Mouse (Mus musculus) lung, embryonic 15.5 days (tissue): ENCODE data around the gene Klk10. TPM values are rescaled to one million over a fixed set of nuclear protein-coding genes. Genes with fewer than 3 reads are reported as not detected.

Source experiments
- ATAC-seq: fragments of 200-750 bp; cut with Nextera tagmentation; 2 replicates; pipeline ENCODE4 v1.8.0; 2017; ENCODE audit warnings: moderate number of reproducible peaks, borderline replicate concordance; ENCODE audit not compliant: low FRiP score, low TSS enrichment; ENCODE audit errors: extremely low read depth
- H3K27ac ChIP-seq: fragments of 300-500 bp; sonication (generic); 2 replicates; pipeline ENCODE4 v1.5.1; 2015; ENCODE audit warnings: moderate library complexity, mild to moderate bottlenecking, inconsistent platforms
- H3K27me3 ChIP-seq: fragments of 300-500 bp; sonication (generic); 2 replicates; pipeline ENCODE4 v1.6.1; 2015; ENCODE audit warnings: inconsistent platforms
- H3K36me3 ChIP-seq: fragments of 300-500 bp; sonication (generic); 2 replicates; pipeline ENCODE4 v1.6.1; 2015; ENCODE audit warnings: inconsistent platforms
- H3K4me1 ChIP-seq: fragments of 300-500 bp; sonication (generic); 2 replicates; pipeline ENCODE4 v1.6.1; 2015; ENCODE audit warnings: inconsistent platforms
- H3K4me2 ChIP-seq: fragments of 300-500 bp; sonication (generic); 2 replicates; pipeline ENCODE4 v1.6.1; 2015; ENCODE audit warnings: inconsistent platforms, mild to moderate bottlenecking, moderate library complexity
- H3K4me3 ChIP-seq: fragments of 300-500 bp; sonication (generic); 2 replicates; pipeline ENCODE4 v1.5.1; 2015; ENCODE audit warnings: mild to moderate bottlenecking, inconsistent platforms
- H3K9ac ChIP-seq: fragments of 300-500 bp; sonication (generic); 2 replicates; pipeline ENCODE4 v1.6.1; 2015; ENCODE audit warnings: inconsistent platforms
- H3K9me3 ChIP-seq: fragments of 300-500 bp; sonication (generic); 2 replicates; pipeline ENCODE4 v1.6.1; 2016; ENCODE audit warnings: inconsistent platforms
- WGBS: fragments of 180-500 bp; shearing (Covaris S2); methylation state at CpG from one replicate; pipeline ENCODE4 v1.1.7; 2015; 5-methylcytosine and 5-hydroxymethylcytosine counted together
- polyA plus RNA-seq: library from polyadenylated mRNA; unstranded; fragments of >200 nt; fragmentation: Nextera tagmentation; extraction: Ambion mirVana; gene quantifications from 2 replicates; pipeline ENCODE4 v1.2.1, GENCODE M21; 2015

Gene Klk10
- polyA plus RNA-seq, 1 experiment from 2014 or later = 1.8 TPM

DNA sequence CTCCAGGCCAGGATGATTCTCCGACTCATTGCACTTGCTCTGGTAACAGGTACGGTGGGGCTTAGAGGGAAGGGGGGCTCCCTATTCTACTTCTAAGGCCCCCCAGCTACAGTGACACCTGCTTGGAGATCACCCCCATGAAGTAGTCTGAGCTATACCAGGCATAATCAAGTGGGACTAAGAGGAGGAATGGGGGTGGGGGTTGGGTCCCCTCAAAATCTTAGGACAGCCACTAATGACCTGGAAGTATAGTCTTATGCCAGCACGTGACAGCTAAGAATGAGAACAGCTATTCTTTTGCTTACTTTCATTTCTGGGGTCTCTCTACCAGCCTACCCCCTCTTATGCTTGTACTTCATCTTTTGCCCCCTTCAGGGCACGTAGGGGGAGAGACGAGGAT, 4.3 kb upstream of the Klk10 start:
- ATAC-seq = no peak
- Histone ChIP-seq H3K27ac (no peak overlapping the region), H3K36me3 (no peaks in the 10 kb centered on the region), H3K4me3 (no peak overlapping the region), H3K4me1 (0 out of 2 replicates have a peak, but pooled peaks cover 7% of the 10 kb centered on the region), H3K27me3 (no peaks in the 10 kb centered on the region), H3K9ac (no peak overlapping the region), H3K4me2 (no peak overlapping the region), H3K9me3 (no peaks in the 10 kb centered on the region)
- 70% methylated on average over 5 of the region's 5 CpGs for WGBS

- Histone ChIP-seq H3K4me1 (0 out of 2 replicates have a peak, but pooled peaks cover 7% of the 10 kb centered on the region), H3K36me3 (no peaks in the 10 kb centered on the region), H3K9me3 (no peaks in the 10 kb centered on the region), H3K9ac (no peak overlapping the region), H3K4me2 (no peak overlapping the region), H3K4me3 (no peak overlapping the region), H3K27ac (no peak overlapping the region), H3K27me3 (no peaks in the 10 kb centered on the region)
- no peak for ATAC-seq
- 81% methylated on average over 12 of the region's 12 CpGs for WGBS
These were observed 3.4 kb upstream of the Klk10 start for GRCm38 (mm10) chr7:43777423-43777822.

DNA sequence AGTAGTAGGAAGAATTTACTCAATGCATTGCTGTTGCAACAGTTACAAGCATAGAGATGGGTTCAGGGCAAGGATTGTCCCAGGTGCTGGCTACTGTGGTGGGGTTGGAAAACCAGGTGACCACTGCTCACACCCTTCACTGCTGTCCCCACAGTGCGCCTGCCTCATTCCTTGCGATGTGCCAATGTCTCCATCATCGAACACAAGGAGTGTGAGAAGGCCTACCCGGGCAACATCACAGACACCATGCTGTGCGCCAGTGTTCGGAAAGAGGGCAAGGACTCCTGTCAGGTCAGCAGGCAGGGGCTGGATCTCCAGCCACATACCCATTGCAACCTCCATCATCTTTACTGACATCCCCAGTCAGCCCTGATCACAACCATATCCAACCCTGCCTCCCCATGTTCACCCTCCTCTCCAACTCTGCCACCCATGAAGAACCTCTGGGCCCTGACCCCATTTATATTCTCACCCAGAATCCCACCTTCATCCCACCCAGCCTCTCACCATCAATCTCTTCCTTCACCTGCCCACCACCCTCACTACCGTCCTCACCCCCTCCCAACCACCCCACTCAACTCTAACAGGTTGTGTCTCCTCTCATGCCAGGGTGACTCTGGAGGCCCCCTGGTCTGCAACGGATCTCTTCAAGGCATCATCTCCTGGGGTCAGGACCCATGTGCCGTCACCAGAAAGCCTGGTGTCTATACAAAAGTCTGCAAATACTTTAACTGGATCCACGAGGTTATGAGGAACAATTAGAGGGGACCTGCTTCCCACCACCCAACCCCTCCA, 2.5 kb upstream of the Klk10 start:
- Histone ChIP-seq H3K36me3 (no peaks in the 10 kb centered on the region), H3K9me3 (no peaks in the 10 kb centered on the region), H3K9ac (no peak overlapping the region), H3K27me3 (peaks cover 5% of the 10 kb centered on the region), H3K4me2 (no peak overlapping the region), H3K4me3 (no peak overlapping the region), H3K4me1 (0 out of 2 replicates have a peak, but pooled peaks cover 7% of the 10 kb centered on the region), H3K27ac (no peak overlapping the region)
- ATAC-seq = no peak
- WGBS = 85% methylated on average over 10 of the region's 10 CpGs

- H3K36me3 ChIP-seq = no peaks in the 10 kb centered on the region
- peaks cover 13% of the 10 kb centered on the region for H3K27me3 ChIP-seq
- no peak for ATAC-seq
- no peak overlapping the region for H3K27ac ChIP-seq
- H3K9me3 ChIP-seq = no peaks in the 10 kb centered on the region
- no peak overlapping the region for H3K4me3 ChIP-seq
- H3K9ac ChIP-seq = no peak overlapping the region
- no peak overlapping the region for H3K4me2 ChIP-seq
- 33% methylated on average over 6 of the region's 6 CpGs for WGBS
- 0 out of 2 replicates have a peak, but pooled peaks cover 7% of the 10 kb centered on the region for H3K4me1 ChIP-seq
These were observed 594 bp upstream of the Klk10 start for GRCm38 (mm10) chr7:43780241-43780640.

DNA sequence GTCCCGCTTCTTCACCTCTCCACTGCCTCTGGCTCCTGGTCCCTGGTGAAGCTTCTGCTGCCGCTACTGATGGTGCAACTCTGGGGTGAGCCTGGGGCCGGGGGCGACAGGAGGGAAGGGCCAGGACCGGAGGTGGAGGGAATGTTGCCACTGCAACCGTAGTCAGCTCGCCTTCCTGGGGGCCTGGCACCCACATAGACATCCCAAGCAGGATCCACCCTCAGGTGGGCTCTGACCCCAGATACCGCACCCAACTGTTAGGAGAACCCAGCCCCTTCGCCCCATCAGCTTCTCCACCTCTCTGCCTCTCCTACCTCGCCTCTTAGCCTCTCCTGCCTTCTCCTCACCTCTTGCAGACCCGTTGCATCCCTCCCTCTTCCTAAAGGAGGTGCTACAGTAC, 706 bp downstream of the Klk10 start:
- no peak for ATAC-seq
- H3K4me2 ChIP-seq = no peak overlapping the region
- 0 out of 2 replicates have a peak, but pooled peaks cover 7% of the 10 kb centered on the region for H3K4me1 ChIP-seq
- H3K27ac ChIP-seq = no peak overlapping the region
- no peaks in the 10 kb centered on the region for H3K36me3 ChIP-seq
- H3K9me3 ChIP-seq = no peaks in the 10 kb centered on the region
- H3K27me3 ChIP-seq = peaks cover 13% of the 10 kb centered on the region
- H3K4me3 ChIP-seq = no peak overlapping the region
- H3K9ac ChIP-seq = no peak overlapping the region
- WGBS = 77% methylated on average over 11 of the region's 11 CpGs

- peak; percentile 35; the same call in 1 of the 2 replicates for ATAC-seq
- Histone ChIP-seq H3K36me3 (no peaks in the 10 kb centered on the region), H3K4me3 (peak overlapping the region; percentile 28; the same call in 1 of the 2 replicates), H3K9me3 (no peaks in the 10 kb centered on the region), H3K27me3 (peaks cover 13% of the 10 kb centered on the region), H3K4me2 (peak overlapping the region; percentile 65), H3K4me1 (0 out of 2 replicates have a peak, but pooled peaks cover 7% of the 10 kb centered on the region), H3K27ac (no peak overlapping the region), H3K9ac (peak overlapping the region; percentile 34; the same call in 1 of the 2 replicates)
- 8% methylated on average over 36 of the region's 36 CpGs for WGBS
These were observed 1.7 kb downstream of the Klk10 start for GRCm38 (mm10) chr7:43782275-43783265.

DNA sequence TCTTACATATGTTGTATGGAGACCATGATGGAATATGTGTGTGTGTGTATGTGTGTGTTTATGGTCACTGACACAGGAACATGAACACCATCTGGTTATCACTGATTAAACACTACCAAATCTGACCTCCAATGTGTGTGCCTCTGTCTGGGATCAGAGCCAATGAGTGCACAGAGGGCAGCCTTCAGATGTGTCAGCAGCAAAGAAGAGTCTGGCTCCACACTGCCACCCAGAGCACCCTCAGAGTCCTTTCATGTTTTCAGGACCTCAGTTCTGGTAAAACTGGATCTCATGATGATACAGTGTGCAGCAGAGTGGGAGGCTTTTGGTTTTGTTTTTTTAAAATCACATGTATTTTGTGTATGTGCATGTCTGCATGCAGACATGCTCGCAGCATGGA, 4.5 kb downstream of the Klk10 start:
- Histone ChIP-seq H3K27ac (no peak overlapping the region), H3K27me3 (peaks cover 13% of the 10 kb centered on the region)

DNA sequence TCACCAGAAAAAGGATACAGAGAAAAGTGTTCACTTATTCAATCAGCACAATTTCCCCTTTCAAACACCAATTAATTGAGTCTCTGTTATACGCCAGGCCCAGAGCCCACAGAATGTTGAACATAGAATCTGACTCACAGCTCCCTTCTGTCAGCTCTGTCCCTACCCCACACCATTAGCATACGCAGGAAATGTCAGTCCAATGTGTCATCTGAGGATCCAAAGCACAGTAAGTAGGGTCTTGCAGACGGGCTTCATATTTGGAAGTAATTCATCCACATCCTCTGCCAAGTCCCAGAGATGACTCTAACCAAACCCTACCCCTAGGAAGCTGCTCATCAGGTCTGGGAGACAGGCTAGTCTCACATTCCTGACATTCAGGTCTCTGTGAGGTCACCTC, 7.3 kb downstream of the Klk10 start:
- Histone ChIP-seq H3K27ac (no peak overlapping the region), H3K4me3 (no peak overlapping the region), H3K27me3 (peaks cover 11% of the 10 kb centered on the region), H3K36me3 (no peaks in the 10 kb centered on the region), H3K9ac (no peak overlapping the region), H3K4me1 (no peaks in the 10 kb centered on the region), H3K4me2 (no peak overlapping the region), H3K9me3 (no peaks in the 10 kb centered on the region)
- 63% methylated on average over 3 of the region's 3 CpGs for WGBS
- no peak for ATAC-seq

More for the DNA sequence above, 4.5 kb downstream of the Klk10 start:
- Histone ChIP-seq H3K4me2 (no peak overlapping the region), H3K36me3 (no peaks in the 10 kb centered on the region), H3K9me3 (no peaks in the 10 kb centered on the region), H3K4me1 (0 out of 2 replicates have a peak, but pooled peaks cover 7% of the 10 kb centered on the region), H3K9ac (no peak overlapping the region), H3K4me3 (no peak overlapping the region)
- WGBS = 74% methylated on average over 1 of the region's 1 CpGs
- no peak for ATAC-seq

- no peak overlapping the region for H3K9ac ChIP-seq
- H3K27me3 ChIP-seq = peaks cover under 1% of the 10 kb centered on the region; the same call in 1 of the 2 replicates
- 52% methylated on average over 2 of the region's 2 CpGs for WGBS
- ATAC-seq = no peak
- H3K9me3 ChIP-seq = no peaks in the 10 kb centered on the region
- H3K4me3 ChIP-seq = no peak overlapping the region
- no peaks in the 10 kb centered on the region for H3K36me3 ChIP-seq
- H3K4me2 ChIP-seq = no peak overlapping the region
- no peaks in the 10 kb centered on the region for H3K4me1 ChIP-seq
- no peak overlapping the region for H3K27ac ChIP-seq
These were observed 8.5 kb downstream of the Klk10 start for GRCm38 (mm10) chr7:43789295-43789694.

DNA sequence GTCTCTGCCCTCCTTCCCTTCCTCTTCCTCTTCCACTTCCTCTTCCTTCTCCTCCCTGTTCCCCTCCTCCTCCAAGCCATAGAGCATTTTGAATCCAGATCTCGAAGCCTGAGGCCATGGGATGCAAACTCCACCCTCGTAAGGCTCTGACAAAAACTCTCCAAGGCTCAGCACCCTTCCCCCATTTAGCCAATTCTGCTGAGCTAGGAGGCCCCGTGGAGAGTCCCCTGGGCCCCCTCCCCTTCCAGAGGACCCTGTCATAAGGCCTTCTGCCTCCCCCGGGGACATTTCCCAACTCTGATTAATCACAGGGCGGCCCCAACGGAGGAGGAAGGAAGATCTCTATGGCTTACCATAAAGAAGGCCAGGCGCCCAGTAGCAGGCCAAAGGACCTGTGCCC, 10.8 kb downstream of the Klk10 start, which contains the start of gene Klk9:
Klk9 (plus strand) TSS at position 301 of the 400 bp plus-strand sequence.
- Histone ChIP-seq H3K27ac (no peak within 1 kb of the TSS), H3K4me1 (peaks cover 6% of the 10 kb centered on the region), H3K4me2 (no peak within 1 kb of the TSS), H3K9ac (no peak within 1 kb of the TSS), H3K9me3 (no peaks in the 10 kb centered on the region), H3K36me3 (no peaks in the 10 kb centered on the region), H3K4me3 (no peak within 1 kb of the TSS), H3K27me3 (peaks cover 8% of the 10 kb centered on the region; the same call in 1 of the 2 replicates)
- no peak for ATAC-seq
- 65% methylated on average over 7 of the region's 7 CpGs for WGBS

DNA sequence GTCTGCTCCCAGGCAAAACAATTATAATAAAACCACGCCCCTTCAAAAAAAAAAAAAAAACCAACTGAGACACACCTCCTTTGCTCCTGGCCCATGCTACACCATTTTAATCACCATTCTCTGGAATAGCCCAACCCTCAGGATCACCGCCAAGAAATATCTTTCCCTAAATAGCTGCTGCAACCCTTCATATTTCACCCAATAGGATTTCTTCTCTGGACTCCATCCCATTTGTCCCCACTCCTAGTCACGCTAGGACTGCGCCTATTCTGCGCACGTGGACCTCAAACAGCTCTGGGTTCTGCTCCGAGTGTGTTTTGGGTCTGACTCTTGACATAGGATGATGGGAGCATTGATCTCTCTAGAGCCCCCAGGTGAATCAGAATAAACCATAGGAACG, 15.5 kb downstream of the Klk10 start:
- H3K4me2 ChIP-seq = peak overlapping the region; percentile 87
- H3K4me3 ChIP-seq = peak overlapping the region; percentile 55
- no peaks in the 10 kb centered on the region for H3K9me3 ChIP-seq
- peaks cover 22% of the 10 kb centered on the region for H3K4me1 ChIP-seq
- ATAC-seq = no peak
- no peaks in the 10 kb centered on the region for H3K36me3 ChIP-seq
- WGBS = 2% methylated on average over 8 of the region's 8 CpGs
- H3K27ac ChIP-seq = no peak overlapping the region
- 0 out of 2 replicates have a peak overlapping the region, but pooled peaks have one; percentile 38 for H3K9ac ChIP-seq
- H3K27me3 ChIP-seq = peaks cover 9% of the 10 kb centered on the region; the same call in 1 of the 2 replicates
